Mouse (Mus musculus) heart, postnatal 36 days (tissue): ENCODE measurements around the gene Snd1. TPM values are rescaled to one million over a fixed set of nuclear protein-coding genes. Genes with fewer than 3 reads are reported as not detected.

Experiments used
- DNase-seq, 2 experiments: peaks; one replicate each; pipeline ENCODE4 v3.0.0; 2021 to 2022
- intact Hi-C: fragments of 180-260 bp; cut with DNase I; formaldehyde crosslinking; loops from one replicate; pipeline ENCODE4 v1.15.1; 2025
- total RNA-seq, 2 experiments: library from RNA; stranded (reverse); gene quantifications; 2 replicates each; pipeline ENCODE4 v1.2.3; 2021

Snd1 gene
- total RNA-seq, 2 experiments from 2014 or later, result 75.0 to 78.1 TPM

GRCm38 (mm10) chr6:28680537-28680936 lies 205.6 kb downstream of the Snd1 start:
- intact Hi-C loops, result no loop called here
- DNase-seq, result peak; percentile 31

DNA sequence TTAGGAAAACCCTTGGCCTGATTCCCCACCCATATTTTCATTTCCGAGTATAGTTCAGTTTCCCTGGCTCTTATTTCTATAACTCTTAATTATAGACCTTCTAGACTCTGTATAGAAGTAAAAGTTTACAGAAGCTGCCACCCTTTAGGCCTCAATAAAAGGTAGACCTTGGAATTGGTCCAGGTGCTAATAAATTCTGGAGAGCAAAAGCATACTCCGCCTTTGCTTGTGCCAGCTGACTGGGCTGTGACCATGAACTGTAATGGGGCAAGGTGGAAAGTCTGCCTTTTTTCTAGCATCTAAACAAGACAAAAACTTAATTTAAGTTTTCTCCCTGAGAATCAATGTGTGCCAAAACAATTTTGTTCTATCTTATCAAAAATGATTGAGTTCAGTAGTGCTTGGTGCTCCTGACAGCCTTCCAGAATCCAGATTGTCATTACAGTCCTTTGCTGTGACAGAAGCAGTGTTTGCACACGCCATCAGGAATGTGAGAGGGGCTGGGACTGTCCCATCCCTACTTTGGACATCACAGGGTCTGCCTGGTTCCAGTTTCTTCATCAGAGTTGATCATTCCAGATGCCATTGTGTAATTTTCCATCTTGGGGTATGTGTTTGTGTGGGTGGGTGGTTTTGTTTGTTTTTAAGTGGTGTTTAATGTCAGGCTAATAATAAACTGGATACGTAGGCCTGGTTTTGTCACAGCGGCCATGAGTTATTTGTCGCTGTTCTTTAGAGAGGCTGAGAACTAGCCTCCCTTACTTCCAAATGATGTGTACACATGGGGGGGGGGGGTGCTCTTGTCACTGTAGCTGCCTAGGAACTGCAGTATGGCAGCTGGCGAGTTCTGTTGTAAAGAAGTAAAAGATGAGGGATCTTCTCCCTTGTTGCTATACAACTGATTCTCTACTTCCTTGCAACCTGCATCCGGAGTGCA lies 206.8 kb downstream of the Snd1 start:
- no peak for DNase-seq
- intact Hi-C loops, result no loop called here

DNA sequence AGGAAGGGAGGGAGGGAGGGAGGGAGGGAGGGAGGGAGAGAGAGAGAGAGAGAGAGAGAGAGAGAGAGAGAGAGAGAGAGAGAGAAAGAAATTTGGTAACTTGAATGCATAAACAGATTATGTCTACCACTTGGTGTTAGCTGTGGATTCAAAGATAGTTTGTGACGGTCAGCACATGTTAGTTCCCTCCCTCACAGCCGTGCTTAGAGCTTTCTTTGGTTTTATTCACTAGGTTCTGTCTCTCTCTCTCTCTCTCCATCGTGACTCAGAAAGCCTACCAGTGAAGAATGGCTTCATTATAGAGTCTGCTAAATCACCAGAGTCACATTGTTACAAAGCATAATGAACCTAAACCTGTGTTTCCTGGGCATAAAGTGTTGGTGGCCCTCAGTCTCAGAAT lies 210.1 kb downstream of the Snd1 start:
- intact Hi-C loops, result no loop called here
- no peak for DNase-seq

GRCm38 (mm10) chr6:28685745-28686144 lies 210.8 kb downstream of the Snd1 start:
- DNase-seq, result no peak
- intact Hi-C loops, result no loop called here

GRCm38 (mm10) chr6:28687776-28688175 lies 212.8 kb downstream of the Snd1 start:
- intact Hi-C loops, result no loop called here
- no peak for DNase-seq

GRCm38 (mm10) chr6:28692659-28693058 lies 217.7 kb downstream of the Snd1 start:
- intact Hi-C loops, result no loop called here
- no peak for DNase-seq

DNA sequence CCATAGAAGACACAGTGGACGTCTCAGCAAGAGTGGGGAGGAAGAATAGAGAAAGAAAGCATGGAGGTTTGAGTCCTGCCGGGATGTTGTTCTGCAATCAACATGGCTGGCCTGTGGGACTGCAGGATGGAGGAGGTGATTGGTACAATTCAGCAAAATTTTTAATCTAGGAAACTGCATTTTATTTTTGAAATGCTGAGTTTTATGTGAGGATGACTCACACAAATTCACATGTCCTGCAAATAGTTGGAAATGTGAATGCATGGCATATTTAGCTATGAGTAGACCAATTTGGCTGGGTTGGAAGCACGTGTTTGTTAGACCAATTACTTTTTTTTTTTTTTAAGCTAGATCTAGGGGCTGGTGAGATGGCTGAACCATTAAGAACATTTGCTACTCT lies 222.3 kb downstream of the Snd1 start:
- DNase-seq, result no peak
- intact Hi-C loops, result no loop called here

- intact Hi-C loops, result no loop called here
- DNase-seq, result no peak
Observed at GRCm38 (mm10) chr6:28704612-28705011, 229.7 kb downstream of the Snd1 start.

GRCm38 (mm10) chr6:28705384-28706107 lies 230.6 kb downstream of the Snd1 start:
- DNase-seq, result peak; percentile 10 to 28
- intact Hi-C loops, result no loop called here

DNA sequence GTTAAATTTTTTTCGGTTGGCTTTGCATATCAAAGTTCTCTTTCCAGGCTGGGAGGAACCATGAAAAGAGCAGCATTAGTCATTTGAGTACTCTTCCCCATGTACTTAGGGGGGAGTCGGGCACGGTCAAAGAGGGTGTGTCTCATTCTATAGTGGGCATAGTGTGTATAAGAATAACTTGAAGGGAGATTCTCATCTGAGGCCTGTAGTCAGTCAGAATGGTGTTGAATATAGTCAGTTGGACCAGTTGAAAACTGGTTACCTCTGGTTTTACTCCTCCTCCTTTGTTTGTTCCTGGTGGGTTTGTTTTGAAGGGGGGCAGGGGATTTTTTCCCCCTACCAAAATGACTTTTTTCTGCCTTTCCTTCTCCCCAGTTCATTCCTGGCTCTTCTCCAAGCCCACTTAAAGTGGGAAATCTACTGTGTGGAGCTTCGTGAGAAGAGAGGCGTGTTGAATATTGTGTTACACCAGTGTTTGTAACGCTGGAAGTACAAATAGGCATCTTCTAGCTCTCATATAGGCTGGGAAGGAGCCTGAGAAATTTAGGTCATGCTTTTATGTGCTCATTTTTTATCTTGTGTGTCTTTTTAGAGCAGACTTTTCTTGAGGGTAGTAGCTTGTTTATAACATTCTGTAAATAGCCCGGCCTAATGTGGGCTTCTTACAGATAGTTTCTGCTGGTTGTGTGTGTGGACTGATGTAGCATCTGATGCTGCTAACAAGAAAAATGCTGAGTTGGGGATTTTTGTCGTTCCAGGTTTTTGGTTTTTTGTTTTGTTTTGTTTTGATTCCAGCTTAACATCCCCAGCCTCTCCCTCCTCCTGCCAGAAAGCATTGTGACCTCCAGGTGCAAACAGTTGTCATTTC lies 231.4 kb downstream of the Snd1 start:
- no peak for DNase-seq
- intact Hi-C loops, result no loop called here

GRCm38 (mm10) chr6:28706976-28707592 lies 232.1 kb downstream of the Snd1 start:
- DNase-seq, result peak; percentile 12 to 15
- intact Hi-C loops, result no loop called here

DNA sequence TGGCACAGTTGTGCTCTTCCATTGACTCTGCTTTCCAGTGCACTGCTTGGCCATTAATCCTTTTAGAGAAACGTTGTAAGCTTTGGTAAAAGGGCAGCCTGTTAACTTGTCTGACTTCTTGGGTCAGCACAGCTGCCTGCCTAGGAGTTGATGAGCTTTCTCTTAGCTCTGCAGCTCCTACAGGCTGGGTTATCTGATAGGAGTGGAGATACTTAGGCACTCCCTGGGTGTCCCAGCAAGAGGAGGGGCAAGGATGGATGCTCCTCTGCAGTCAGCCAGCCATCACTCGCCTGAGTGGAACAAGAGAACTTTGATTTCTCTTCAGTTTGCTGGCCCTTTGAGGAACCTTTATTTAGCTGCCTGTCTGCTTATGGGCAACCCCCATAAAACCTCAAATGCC lies 235.1 kb downstream of the Snd1 start:
- DNase-seq, result no peak
- intact Hi-C loops, result no loop called here

DNA sequence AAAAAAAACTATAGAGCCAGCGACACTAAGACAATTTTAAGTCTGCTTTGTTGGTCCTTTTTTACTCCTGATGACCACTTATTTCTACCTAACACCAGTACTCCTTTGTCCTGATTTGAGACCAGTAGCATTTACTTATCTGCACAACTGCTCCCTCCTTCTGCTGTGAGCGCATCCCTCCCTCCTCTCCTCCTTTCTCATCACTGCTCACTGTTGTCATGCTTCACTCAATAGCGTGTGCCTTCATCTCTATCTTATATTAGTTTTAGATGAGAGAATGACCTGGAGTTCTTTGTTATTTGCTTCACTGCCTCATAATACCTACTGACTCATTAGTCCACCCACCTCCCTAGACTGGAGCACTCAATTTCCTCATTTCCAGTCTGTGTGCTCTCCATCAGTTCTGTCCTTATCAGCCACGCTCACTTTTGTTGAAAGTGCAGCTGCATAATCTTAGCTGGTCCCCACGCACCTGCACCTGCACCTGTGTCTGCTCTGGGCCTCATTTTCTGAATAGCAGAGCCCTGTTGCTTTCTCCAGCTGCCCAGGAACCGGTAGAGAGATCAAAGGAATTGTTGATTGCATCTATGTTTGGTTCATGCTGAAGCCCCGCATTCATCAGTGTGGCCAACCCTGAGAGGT lies 242.4 kb downstream of the Snd1 start:
- DNase-seq, result no peak
- intact Hi-C loops, result no loop called here

- DNase-seq, result no peak
- intact Hi-C loops, result no loop called here
Observed at GRCm38 (mm10) chr6:28717845-28718237, 242.9 kb downstream of the Snd1 start.

DNA sequence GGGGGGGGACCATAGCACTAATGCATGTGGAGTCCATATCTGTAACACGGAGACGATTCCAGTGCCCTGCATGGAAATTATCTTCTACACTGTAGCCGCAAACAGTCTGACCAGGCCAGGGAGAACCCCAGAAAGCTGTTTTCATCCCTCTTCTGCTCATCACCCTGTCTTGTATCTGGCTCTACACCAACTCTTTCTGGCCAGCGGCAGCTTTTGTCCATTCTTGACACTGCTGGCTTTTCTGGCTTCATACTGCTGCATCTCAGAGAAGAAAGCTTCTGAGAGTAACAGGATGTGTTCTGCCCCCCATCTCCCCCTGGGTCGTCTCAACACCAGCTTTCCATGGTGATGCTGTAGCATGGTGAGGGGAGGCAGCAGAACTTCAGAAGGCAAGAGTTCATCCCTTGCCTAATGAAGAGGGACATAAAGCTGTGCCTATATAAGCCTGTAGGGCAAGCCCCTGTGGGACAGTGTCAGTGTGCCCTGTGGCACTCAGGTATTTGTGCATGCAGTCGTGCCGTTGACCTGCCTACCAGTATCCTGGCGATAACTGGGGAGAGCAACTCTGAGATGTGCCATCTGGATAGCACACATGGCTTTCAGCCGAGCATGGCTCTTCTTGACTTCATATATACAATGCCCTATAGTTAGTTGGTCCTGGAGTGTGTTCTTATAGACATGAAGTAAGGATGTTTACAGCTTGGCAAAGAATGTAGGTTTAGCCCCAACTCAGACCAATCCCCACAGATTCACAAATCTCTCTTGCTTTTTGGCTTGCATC lies 245.6 kb downstream of the Snd1 start:
- no peak for DNase-seq
- intact Hi-C loops, result no loop called here

GRCm38 (mm10) chr6:28723059-28723458 lies 248.1 kb downstream of the Snd1 start:
- DNase-seq, result no peak
- intact Hi-C loops, result no loop called here

DNA sequence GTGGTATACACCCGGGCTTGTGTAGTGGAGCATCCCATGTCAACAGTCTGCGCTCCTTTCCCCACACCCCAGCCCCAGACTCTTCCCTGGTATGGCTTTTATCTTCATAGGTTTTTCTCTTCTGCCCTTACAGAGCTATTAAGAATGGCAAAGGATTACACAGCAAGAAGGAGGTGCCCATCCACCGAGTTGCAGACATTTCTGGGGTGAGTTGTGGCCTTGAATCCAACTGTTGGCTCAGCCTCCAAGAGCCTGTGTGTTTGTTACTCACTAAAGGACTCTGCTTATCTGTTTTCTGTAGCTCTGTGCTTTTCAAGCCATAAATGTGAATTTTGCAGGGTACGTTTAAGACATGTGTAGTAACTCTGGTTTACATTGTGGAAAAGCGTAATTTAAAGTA lies 249.8 kb downstream of the Snd1 start:
- intact Hi-C loops, result no loop called here

DNA sequence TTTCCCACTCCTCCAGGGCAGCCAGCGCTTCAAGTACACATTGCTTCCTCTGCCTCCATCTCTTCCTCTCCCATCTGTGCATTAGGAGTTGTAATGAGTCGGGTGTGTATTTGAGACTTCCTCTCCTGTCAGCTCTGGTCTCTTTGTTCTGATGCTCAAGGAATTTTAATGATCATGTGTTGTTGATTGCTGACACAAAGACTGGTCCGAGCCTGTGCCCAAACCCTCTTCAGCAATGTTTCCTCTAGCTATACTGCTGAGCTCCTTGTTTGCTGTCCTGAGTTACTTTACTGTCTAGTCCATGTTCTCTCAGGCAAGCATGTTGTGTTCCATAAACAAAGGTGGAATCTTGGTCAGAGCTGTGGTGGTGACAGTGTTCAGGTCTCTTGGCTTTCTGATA lies 254.3 kb downstream of the Snd1 start:
- DNase-seq, result no peak
- intact Hi-C loops, result no loop called here

More for the DNA sequence above, 249.8 kb downstream of the Snd1 start:
- no peak for DNase-seq

DNA sequence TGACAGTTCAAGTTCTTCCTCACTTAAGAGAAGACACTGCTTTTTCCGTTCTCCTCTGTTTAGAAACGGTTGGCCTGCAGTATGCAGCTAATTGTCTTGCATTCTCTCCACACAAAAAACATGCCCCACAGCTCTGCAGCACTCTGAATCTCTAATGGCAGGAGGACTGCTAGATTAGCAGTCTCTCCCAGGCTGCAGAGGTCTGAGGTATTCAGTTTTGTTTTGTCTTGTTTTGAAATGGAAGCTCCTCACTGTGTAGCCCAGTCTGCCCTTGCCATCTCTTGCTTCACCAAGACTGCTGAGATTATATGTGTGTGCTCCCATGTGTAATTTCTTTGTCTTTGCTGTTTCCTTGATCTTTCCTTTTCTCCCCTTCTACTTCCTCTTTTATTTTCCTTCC lies 254.7 kb downstream of the Snd1 start:
- intact Hi-C loops, result no loop called here
- no peak for DNase-seq
